Mouse (Mus musculus) cortical plate, adult 2 months (tissue): ENCODE measurements at regions not wholly inside any gene's neighbourhood (a gene's known extent, or its start where the extent isn't known, plus 50 kb on each side); places are given as distances from the start of the nearest gene placed in this dataset.

Source experiments
- CTCF ChIP-seq: fragments of 200-500 bp; IDR thresholded peaks from 2 replicates; pipeline ENCODE4 v1.5.1; 2011; ENCODE audit warnings: mild to moderate bottlenecking, control low read depth, low read length; ENCODE audit not compliant: insufficient read depth; ENCODE audit errors: extremely low read depth
- POLR2A ChIP-seq: fragments of 200-500 bp; IDR thresholded peaks from 2 replicates; pipeline ENCODE4 v1.6.1; 2011; ENCODE audit warnings: mild to moderate bottlenecking, low read length, control low read depth; ENCODE audit not compliant: insufficient read depth; ENCODE audit errors: extremely low read depth

- TF ChIP-seq CTCF (no peak), POLR2A (no peak)
Observed at GRCm38 (mm10) chr15:68620417-68621214, 2119.9 kb upstream of the Lrrc6 start.
